Mouse (Mus musculus) liver, embryonic 14 days (tissue): Measurements from ENCODE around the gene Treh. TPM values are rescaled to one million over a fixed set of nuclear protein-coding genes. Genes with fewer than 3 reads are reported as not detected.

Source experiments
- polyA plus RNA-seq: library from polyadenylated mRNA; depleted of rRNA; stranded (reverse); fragments of >200 nt; gene quantifications from 2 replicates; pipeline ENCODE4 v1.2.3, GENCODE M21; 2012; rRNA removed

Treh gene
- polyA plus RNA-seq, result not detected in 2 replicates

GRCm38 (mm10) chr9:44673005-44673404 is at the start of gene Treh:
Treh (plus strand) TSS chr9:44673233.

GRCm38 (mm10) chr9:44734524-44735494 is 61.8 kb downstream of the Treh start, which contains the start of gene Phldb1:
Phldb1 (minus strand) TSS chr9:44735198.

Other genes with a start within 250 kb of the Treh start
- gene Foxr1, start 232.1 kb upstream of the Treh start, polyA plus RNA-seq, result not detected in 2 replicates
- 0.11 TPM in 1 of 2 replicates, not detected in the other for gene Upk2, start 218.3 kb upstream of the Treh start, polyA plus RNA-seq
- 1.3 and 1.6 TPM in 2 replicates for gene Bcl9l, start 190.4 kb upstream of the Treh start, polyA plus RNA-seq
- gene Cxcr5, start 111.4 kb upstream of the Treh start, polyA plus RNA-seq, result 0.06 and 0.09 TPM in 2 replicates
- gene Ddx6, start 68.3 kb upstream of the Treh start, polyA plus RNA-seq, result 10.0 and 12.4 TPM in 2 replicates
- 2.3 and 2.6 TPM in 2 replicates for gene Phldb1, start 62.0 kb downstream of the Treh start, polyA plus RNA-seq
- 36.2 and 38.3 TPM in 2 replicates for gene Arcn1, start 94.6 kb downstream of the Treh start, polyA plus RNA-seq
- 12.3 and 18.5 TPM in 2 replicates for gene Ift46, start 94.7 kb downstream of the Treh start, polyA plus RNA-seq
- 3.3 and 4.6 TPM in 2 replicates for gene Tmem25, start 126.1 kb downstream of the Treh start, polyA plus RNA-seq
- gene Ttc36, start 129.8 kb downstream of the Treh start, polyA plus RNA-seq, result 32.0 and 36.6 TPM in 2 replicates
- gene Kmt2a, start 208.1 kb downstream of the Treh start, polyA plus RNA-seq, result 2.0 and 3.3 TPM in 2 replicates
- 404 and 423 TPM in 2 replicates for gene Atp5l, start 247.5 kb downstream of the Treh start, polyA plus RNA-seq